Mouse (Mus musculus) B cell, adult 62 days (primary cell): ENCODE data around the gene Gm6904. TPM values are rescaled to one million over a fixed set of nuclear protein-coding genes. Genes with fewer than 3 reads are reported as not detected.

Experiments used
- total RNA-seq: library from RNA; stranded (reverse); gene quantifications from 4 replicates; pipeline ENCODE4 v1.2.4, GENCODE M21; 2023

Gene Gm6904
- 1.1 to 7.9 TPM (median 4.3 TPM) in 4 replicates for total RNA-seq

GRCm38 (mm10) chr14:59260056-59260455 is at the start of gene Gm6904:
TSS of gene Gm6904 (minus strand) at chr14:59260216.

GRCm38 (mm10) chr14:59297391-59297790 is 37.4 kb upstream of the Gm6904 start, which contains the start of gene Phf11a:
TSS of gene Phf11a (minus strand) at chr14:59297522.

GRCm38 (mm10) chr14:59200711-59201603 is 59.1 kb downstream of the Gm6904 start, which contains the start of gene Rcbtb1:
TSS of gene Rcbtb1 (plus strand) at chr14:59201209.

Other genes with a start within 250 kb of the Gm6904 start
- not detected in 4 replicates for gene 1700129C05Rik, start 117.3 kb downstream of the Gm6904 start, total RNA-seq
- gene Gm5142, start 81.5 kb downstream of the Gm6904 start, total RNA-seq, result not detected in 4 replicates
- gene Rcbtb1, start 59.0 kb downstream of the Gm6904 start, total RNA-seq, result 29.3 to 34.3 TPM (median 33.0 TPM) in 4 replicates
- 3.6 to 6.1 TPM (median 4.6 TPM) in 4 replicates for gene Phf11a, start 37.3 kb upstream of the Gm6904 start, total RNA-seq
- 28.5 to 38.6 TPM (median 33.5 TPM) in 4 replicates for gene Phf11b, start 81.1 kb upstream of the Gm6904 start, total RNA-seq
- 8.1 to 11.7 TPM (median 9.5 TPM) in 4 replicates for gene Phf11d, start 105.3 kb upstream of the Gm6904 start, total RNA-seq
- gene Phf11c, start 135.2 kb upstream of the Gm6904 start, total RNA-seq, result 4.7 to 5.8 TPM (median 5.3 TPM) in 4 replicates
- gene Setdb2, start 180.7 kb upstream of the Gm6904 start, total RNA-seq, result 57.6 to 64.7 TPM (median 59.2 TPM) in 4 replicates
- 35.0 to 46.9 TPM (median 37.6 TPM) in 4 replicates for gene Cab39l, start 180.8 kb upstream of the Gm6904 start, total RNA-seq